Mouse (Mus musculus): Measurements from ENCODE around the gene Mphosph6. TPM values are rescaled to one million over a fixed set of nuclear protein-coding genes. Genes with fewer than 3 reads are reported as not detected.
A peak's percentile ranks its signal among the peaks of the same experiment; 100 is the strongest.

Gene Mphosph6
- polyA plus RNA-seq, 2 experiments: 21.9 to 34.4 TPM

GRCm38 (mm10) chr8:117810676-117811075, 8.9 kb upstream of the Mphosph6 start:
- ATAC-seq (ENCODE audit: insufficient read depth) (no peak), DNase-seq (ENCODE audit: low read depth in 3 of 3, low spot score in 3 of 3) (no peak)
- Histone ChIP-seq H3K27ac (no peak overlapping the region), H3K27me3 (ENCODE audit: control insufficient read depth, insufficient read depth, low read length) (no peaks in the 10 kb centered on the region), H3K9me3 (ENCODE audit: control insufficient read depth, low read length) (no peaks in the 10 kb centered on the region), H3K4me3 (ENCODE audit: insufficient read depth in 1 of 2, low read depth in 2 of 2, low read length in 2 of 2) (no peak overlapping the region), H3K4me1 (replicated peaks; ENCODE audit: control insufficient read depth in 2 of 2, insufficient read depth in 2 of 2, low read length in 1 of 2) (no peaks in the 10 kb centered on the region; a peak in 1 of 4 replicates), H3K9ac (replicated peaks) (no peak overlapping the region), H3K36me3 (replicated peaks; ENCODE audit: control insufficient read depth, insufficient read depth, low read depth) (no peaks in the 10 kb centered on the region), H3K4me2 (ENCODE audit: low read depth) (no peak overlapping the region)
- WGBS (ENCODE audit: insufficient replicate concordance): 64% methylated on average over 2 of the region's 2 CpGs
- TF ChIP-seq CTCF (IDR thresholded peaks at IDR 0.05; ENCODE audit: low read depth) (no peak), EP300 (IDR thresholded peaks at IDR 0.05; ENCODE audit: low read depth) (no peak)

GRCm38 (mm10) chr8:117805419-117805818, 3.7 kb upstream of the Mphosph6 start:
- no peak for DNase-seq (ENCODE audit: low read depth in 3 of 3, low spot score in 3 of 3)
- Histone ChIP-seq H3K4me2 (ENCODE audit: low read depth) (no peak overlapping the region), H3K36me3 (replicated peaks; ENCODE audit: control insufficient read depth, insufficient read depth, low read depth) (no peaks in the 10 kb centered on the region), H3K27ac (no peak overlapping the region), H3K27me3 (ENCODE audit: control insufficient read depth, insufficient read depth, low read length) (no peaks in the 10 kb centered on the region), H3K4me3 (ENCODE audit: insufficient read depth in 1 of 2, low read depth in 2 of 2, low read length in 2 of 2) (no peak overlapping the region), H3K9ac (replicated peaks) (no peak overlapping the region), H3K9me3 (ENCODE audit: control insufficient read depth, low read length) (no peaks in the 10 kb centered on the region), H3K4me1 (replicated peaks; ENCODE audit: control insufficient read depth in 2 of 2, insufficient read depth in 2 of 2, low read length in 1 of 2) (peaks cover 5 to 15% of the 10 kb centered on the region in 2 experiments)
- TF ChIP-seq CTCF (IDR thresholded peaks at IDR 0.05; ENCODE audit: low read depth) (no peak), EP300 (IDR thresholded peaks at IDR 0.05; ENCODE audit: low read depth) (no peak)
- 64% methylated on average over 5 of the region's 5 CpGs for WGBS (ENCODE audit: insufficient replicate concordance)
- ATAC-seq (ENCODE audit: insufficient read depth): no peak

GRCm38 (mm10) chr8:117802299-117802689, 551 bp upstream of the Mphosph6 start:
- Histone ChIP-seq H3K4me1 (replicated peaks; ENCODE audit: control insufficient read depth in 2 of 2, insufficient read depth in 2 of 2, low read length in 1 of 2) (peaks cover 10 to 23% of the 10 kb centered on the region in 2 experiments), H3K9me3 (ENCODE audit: control insufficient read depth, low read length) (no peaks in the 10 kb centered on the region), H3K4me3 (ENCODE audit: insufficient read depth in 1 of 2, low read depth in 2 of 2, low read length in 2 of 2) (peak overlapping the region; percentile 61 to 68), H3K4me2 (ENCODE audit: low read depth) (peak overlapping the region; percentile 75), H3K27me3 (ENCODE audit: control insufficient read depth, insufficient read depth, low read length) (no peaks in the 10 kb centered on the region), H3K27ac (no peak overlapping the region), H3K9ac (replicated peaks) (peak overlapping the region; percentile 32), H3K36me3 (replicated peaks; ENCODE audit: control insufficient read depth, insufficient read depth, low read depth) (peaks cover 14% of the 10 kb centered on the region)
- DNase-seq (ENCODE audit: low read depth in 3 of 3, low spot score in 3 of 3) (no peak), ATAC-seq (ENCODE audit: insufficient read depth) (peak; percentile 50)
- WGBS (ENCODE audit: insufficient replicate concordance): 5% methylated on average over 11 of the region's 11 CpGs
- TF ChIP-seq EP300 (IDR thresholded peaks at IDR 0.05; ENCODE audit: low read depth) (no peak), CTCF (IDR thresholded peaks at IDR 0.05; ENCODE audit: low read depth) (no peak)

GRCm38 (mm10) chr8:117798066-117798465, 3.7 kb downstream of the Mphosph6 start:
- Histone ChIP-seq H3K9me3 (ENCODE audit: control insufficient read depth, low read length) (no peaks in the 10 kb centered on the region), H3K9ac (replicated peaks) (no peak overlapping the region), H3K36me3 (replicated peaks; ENCODE audit: control insufficient read depth, insufficient read depth, low read depth) (peaks cover 42% of the 10 kb centered on the region), H3K27ac (no peak overlapping the region), H3K4me2 (ENCODE audit: low read depth) (no peak overlapping the region), H3K4me3 (ENCODE audit: insufficient read depth in 1 of 2, low read depth in 2 of 2, low read length in 2 of 2) (no peak overlapping the region), H3K27me3 (ENCODE audit: control insufficient read depth, insufficient read depth, low read length) (no peaks in the 10 kb centered on the region), H3K4me1 (replicated peaks; ENCODE audit: control insufficient read depth in 2 of 2, insufficient read depth in 2 of 2, low read length in 1 of 2) (peaks cover 10 to 21% of the 10 kb centered on the region in 2 experiments)
- no peak for ATAC-seq (ENCODE audit: insufficient read depth)
- WGBS (ENCODE audit: insufficient replicate concordance): 84% methylated on average over 2 of the region's 2 CpGs
- TF ChIP-seq CTCF (IDR thresholded peaks at IDR 0.05; ENCODE audit: low read depth) (no peak), EP300 (IDR thresholded peaks at IDR 0.05; ENCODE audit: low read depth) (no peak)
- DNase-seq (ENCODE audit: low read depth in 3 of 3, low spot score in 3 of 3): no peak

GRCm38 (mm10) chr8:117796464-117796863, 5.3 kb downstream of the Mphosph6 start:
- Histone ChIP-seq H3K9me3 (ENCODE audit: control insufficient read depth, low read length) (no peaks in the 10 kb centered on the region), H3K9ac (replicated peaks) (no peak overlapping the region), H3K27ac (no peak overlapping the region), H3K4me1 (replicated peaks; ENCODE audit: control insufficient read depth in 2 of 2, insufficient read depth in 2 of 2, low read length in 1 of 2) (peaks cover 10 to 14% of the 10 kb centered on the region in 2 experiments), H3K36me3 (replicated peaks; ENCODE audit: control insufficient read depth, insufficient read depth, low read depth) (peaks cover 56% of the 10 kb centered on the region), H3K27me3 (ENCODE audit: control insufficient read depth, insufficient read depth, low read length) (no peaks in the 10 kb centered on the region), H3K4me3 (ENCODE audit: insufficient read depth in 1 of 2, low read depth in 2 of 2, low read length in 2 of 2) (no peak overlapping the region), H3K4me2 (ENCODE audit: low read depth) (no peak overlapping the region)
- ATAC-seq (ENCODE audit: insufficient read depth) (no peak), DNase-seq (ENCODE audit: low read depth in 3 of 3, low spot score in 3 of 3) (no peak)
- WGBS (ENCODE audit: insufficient replicate concordance): 83% methylated on average over 15 of the region's 15 CpGs
- no peak for TF ChIP-seq CTCF (IDR thresholded peaks at IDR 0.05; ENCODE audit: low read depth)
- no peak for TF ChIP-seq EP300 (IDR thresholded peaks at IDR 0.05; ENCODE audit: low read depth)

Measured in liver, embryonic 14.5 days (tissue).